Mouse (Mus musculus) layer of hippocampus, postnatal 36 days (tissue): ENCODE data around the gene Fgfr2. TPM values are rescaled to one million over a fixed set of nuclear protein-coding genes. Genes with fewer than 3 reads are reported as not detected.
A peak's percentile ranks its signal among the peaks of the same experiment; 100 is the strongest.

Experiments
- DNase-seq, 2 experiments: peaks; one replicate each; pipeline ENCODE4 v3.0.0; 2022
- total RNA-seq, 2 experiments: library from RNA; stranded (reverse); gene quantifications; 2 replicates each; pipeline ENCODE4 v1.2.3; 2021

The Fgfr2 gene
- total RNA-seq, 2 experiments from 2014 or later = 45.4 to 47.9 TPM

DNA sequence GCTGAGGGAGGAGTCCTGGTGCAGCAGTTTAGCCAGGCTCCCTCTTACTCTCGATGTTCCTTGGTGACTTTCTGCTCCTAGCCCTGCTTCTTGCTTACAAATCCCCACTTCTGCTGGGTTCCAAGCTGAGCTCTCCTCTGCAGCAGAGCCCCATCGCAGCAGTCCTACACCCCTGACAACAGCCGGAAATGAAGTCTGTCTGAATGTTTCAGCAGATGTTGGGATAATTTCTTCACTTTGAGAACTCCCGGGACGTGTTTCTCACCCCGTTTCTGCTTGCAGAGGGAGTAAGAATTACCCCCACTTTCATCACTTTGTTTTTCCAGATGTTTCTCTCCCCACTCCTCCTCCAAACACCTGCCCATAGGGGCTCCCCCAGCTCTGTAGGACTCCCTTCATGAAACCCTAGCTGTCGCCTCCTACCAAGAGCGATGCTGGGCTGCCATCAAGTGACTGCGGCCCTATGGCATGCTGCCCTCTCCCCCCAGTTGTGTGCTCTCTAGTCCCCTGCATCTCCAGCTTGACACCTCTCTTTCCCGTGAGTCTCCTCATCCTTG, 873.5 kb downstream of the Fgfr2 start:
- no peak for DNase-seq

DNA sequence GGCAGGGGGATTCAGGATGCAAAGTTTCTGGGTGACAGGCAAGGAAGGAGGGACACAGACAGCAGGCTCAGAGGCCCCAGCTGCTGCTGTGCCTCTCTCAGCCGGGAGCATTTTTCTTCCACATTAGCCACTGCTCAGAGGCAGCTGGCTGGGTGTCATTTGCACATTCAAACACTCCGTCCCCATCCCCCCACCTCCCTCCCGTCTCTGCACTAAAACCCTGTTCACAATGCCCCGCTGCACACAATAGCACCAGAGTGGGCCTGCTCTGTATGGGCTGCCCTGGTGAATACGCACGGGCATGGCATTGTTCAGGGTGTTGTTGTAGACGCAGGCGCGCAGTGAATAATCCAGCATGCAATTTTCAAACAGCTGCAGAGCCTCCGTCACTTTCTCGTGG, 875.6 kb downstream of the Fgfr2 start:
- DNase-seq = peak; percentile 30

DNA sequence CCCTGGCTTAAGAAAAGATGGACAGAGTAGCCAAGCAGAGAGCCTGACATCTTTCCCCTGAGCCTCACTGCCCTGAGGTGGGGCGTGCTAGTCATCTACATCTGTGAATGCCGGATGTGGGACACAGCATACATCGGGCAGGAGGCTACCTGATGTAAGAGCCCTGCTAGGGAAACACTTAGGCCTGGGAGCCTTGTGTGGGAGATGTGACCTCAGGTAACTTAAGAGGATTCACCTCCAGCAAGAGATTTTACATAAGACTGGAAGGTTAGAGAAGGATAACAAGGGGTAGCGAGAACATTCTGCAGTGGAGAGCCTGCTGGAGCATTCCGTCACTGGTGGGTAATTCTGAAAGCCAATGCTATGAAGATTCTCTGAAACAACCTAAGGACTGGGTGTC, 876.1 kb downstream of the Fgfr2 start:
- DNase-seq = no peak

- no peak for DNase-seq
These were observed 877.4 kb downstream of the Fgfr2 start for GRCm38 (mm10) chr7:132245730-132246129.

GRCm38 (mm10) chr7:132244637-132245036, 878.5 kb downstream of the Fgfr2 start:
- no peak for DNase-seq

DNA sequence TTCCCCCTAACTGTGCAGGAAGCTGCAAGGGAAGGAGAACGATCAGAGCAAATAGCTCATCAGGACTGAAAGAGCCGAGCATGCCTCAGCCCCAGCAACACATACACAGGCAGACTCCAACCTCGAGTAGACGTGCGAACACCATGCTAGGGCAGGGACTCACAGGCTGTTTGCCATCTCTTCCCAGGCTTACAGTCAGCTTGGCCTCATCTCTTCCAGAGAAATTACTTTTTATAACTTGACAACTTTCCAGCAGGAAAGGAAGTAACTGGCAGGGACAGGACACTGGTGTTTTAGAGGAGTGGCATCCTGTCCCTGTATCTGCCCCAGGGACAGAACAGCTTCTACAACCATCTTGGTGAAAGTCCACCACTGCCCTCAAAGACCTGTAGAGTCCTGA, 879.9 kb downstream of the Fgfr2 start:
- DNase-seq = no peak

DNA sequence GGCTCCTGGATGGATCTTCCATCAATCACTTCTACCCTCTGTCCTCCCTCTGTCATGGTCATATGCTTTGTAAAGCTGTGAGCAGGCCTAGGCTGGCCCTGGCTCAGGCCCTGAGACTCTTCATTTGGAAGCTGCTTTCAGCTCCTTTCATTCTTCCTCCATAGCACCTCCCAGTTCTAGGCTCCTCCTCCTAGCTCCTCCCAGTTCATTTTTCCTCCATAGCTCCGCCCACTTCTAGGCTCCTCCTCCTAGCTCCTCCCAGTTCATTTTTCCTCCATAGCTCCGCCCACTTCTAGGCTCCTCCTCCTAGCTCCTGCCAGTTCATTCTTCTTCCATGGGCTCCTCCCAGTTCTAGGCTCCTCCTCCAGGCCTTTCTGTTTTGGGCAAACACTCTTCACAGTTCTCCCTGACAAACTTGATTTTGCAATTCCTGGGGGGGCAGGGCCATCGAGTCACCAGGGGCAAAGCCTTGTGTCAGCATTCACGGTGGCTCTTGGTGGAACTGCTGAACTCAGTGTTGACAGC, 880.5 kb downstream of the Fgfr2 start:
- DNase-seq = no peak

GRCm38 (mm10) chr7:132238921-132239320, 884.2 kb downstream of the Fgfr2 start:
- DNase-seq = no peak

GRCm38 (mm10) chr7:132237191-132237590, 886.0 kb downstream of the Fgfr2 start:
- no peak for DNase-seq

GRCm38 (mm10) chr7:132236789-132237188, 886.4 kb downstream of the Fgfr2 start:
- DNase-seq = no peak

DNA sequence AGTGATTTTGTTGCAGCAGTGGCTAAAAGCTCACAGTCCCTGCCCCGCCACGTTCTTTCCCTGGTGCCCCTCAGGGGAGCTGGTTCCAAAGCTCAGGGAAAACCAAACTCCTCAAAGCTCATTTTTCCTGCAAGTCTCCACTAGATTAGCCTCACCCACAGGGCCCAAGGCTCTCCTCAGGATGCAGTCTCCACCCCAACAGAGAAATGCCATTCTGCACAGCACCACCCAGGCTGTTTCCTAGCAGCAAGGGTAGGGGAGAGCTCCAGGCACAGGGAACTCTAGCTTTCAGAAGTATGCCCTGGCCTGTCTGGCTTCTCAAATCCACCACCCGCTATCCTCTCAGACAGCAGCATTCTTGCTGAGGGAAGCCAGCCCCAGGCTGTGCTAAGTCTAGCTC, 888.9 kb downstream of the Fgfr2 start:
- DNase-seq = no peak

- DNase-seq = no peak
These were observed 889.4 kb downstream of the Fgfr2 start for GRCm38 (mm10) chr7:132233732-132234131.

GRCm38 (mm10) chr7:132232937-132233336, 890.2 kb downstream of the Fgfr2 start:
- DNase-seq = no peak

- DNase-seq = no peak
These were observed 891.7 kb downstream of the Fgfr2 start for GRCm38 (mm10) chr7:132231476-132231875.

- DNase-seq = no peak
These were observed 892.2 kb downstream of the Fgfr2 start for GRCm38 (mm10) chr7:132230961-132231360.

- DNase-seq = no peak
These were observed 896.0 kb downstream of the Fgfr2 start for GRCm38 (mm10) chr7:132227075-132227640.

GRCm38 (mm10) chr7:132226379-132227074, 896.6 kb downstream of the Fgfr2 start:
- DNase-seq = peak; percentile 64 to 83

- DNase-seq = no peak
These were observed 899.6 kb downstream of the Fgfr2 start for GRCm38 (mm10) chr7:132223452-132224141.

- DNase-seq = no peak
These were observed 909.1 kb downstream of the Fgfr2 start for GRCm38 (mm10) chr7:132214031-132214430.

GRCm38 (mm10) chr7:132213460-132213859, 909.7 kb downstream of the Fgfr2 start:
- DNase-seq = peak; percentile 75 to 80

GRCm38 (mm10) chr7:132211920-132212701, 911.0 kb downstream of the Fgfr2 start:
- DNase-seq = peak in 1 of 2 experiments; percentile 25

DNA sequence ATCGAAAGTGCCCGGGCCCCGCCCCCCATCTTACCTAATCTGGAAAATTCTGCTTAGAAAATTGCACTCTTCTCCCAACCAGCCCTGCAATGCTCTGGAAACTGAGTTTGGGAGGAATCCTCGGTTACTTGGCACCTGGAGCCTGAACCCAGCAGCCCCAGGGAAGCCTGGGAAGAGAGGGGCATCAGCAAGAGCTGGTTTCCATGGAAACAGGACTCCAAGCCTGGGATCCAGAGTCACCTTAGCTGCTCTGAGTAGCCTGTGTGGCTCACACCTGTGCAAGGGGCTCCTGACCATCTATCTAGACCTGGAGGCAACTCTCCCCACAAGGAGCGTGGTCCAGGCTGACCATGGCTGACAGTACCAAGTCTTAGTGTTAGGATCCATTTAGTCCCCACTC, 912.5 kb downstream of the Fgfr2 start:
- DNase-seq = no peak
